Mouse (Mus musculus): ENCODE measurements around the gene Gm9195. TPM values are rescaled to one million over a fixed set of nuclear protein-coding genes. Genes with fewer than 3 reads are reported as not detected.

Gene Gm9195
- not detected in 2 replicates for polyA plus RNA-seq (2016; fragmentation: Nextera tagmentation; extraction: Ambion mirVana)

DNA sequence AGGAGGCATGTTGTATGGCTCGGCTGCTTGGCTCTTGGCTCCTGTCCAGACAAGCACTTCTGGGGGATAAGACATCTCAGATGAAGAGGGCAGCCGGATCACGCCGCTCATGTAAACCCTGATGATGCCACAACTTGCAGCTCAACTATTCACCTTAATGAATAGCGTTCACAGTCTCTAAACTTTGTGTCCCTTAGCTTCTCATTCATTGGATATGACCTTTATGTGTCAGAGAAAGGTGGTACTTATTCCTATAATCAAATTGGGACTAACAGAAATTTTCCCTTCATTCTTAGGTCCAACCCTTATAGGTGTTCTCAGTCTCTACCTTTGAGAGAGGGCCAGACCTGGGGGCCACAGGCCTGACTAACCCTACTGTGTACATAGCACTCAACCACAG is at the start of gene Gm9195:
Gm9195 (minus strand) TSS at position 101 of the 400 bp plus-strand sequence.
- H3K4me1 ChIP-seq = no peaks in the 10 kb centered on the region
- H3K27ac ChIP-seq = no peak within 1 kb of the TSS
- H3K36me3 ChIP-seq (replicated peaks) = no peaks in the 10 kb centered on the region
- no peak within 1 kb of the TSS for H3K4me2 ChIP-seq
- no peak within 1 kb of the TSS for H3K4me3 ChIP-seq (replicated peaks)
- no peak within 1 kb of the TSS for H3K9ac ChIP-seq
- WGBS = 79% methylated on average over 5 of the region's 5 CpGs
- no peaks in the 10 kb centered on the region for H3K9me3 ChIP-seq
- no peaks in the 10 kb centered on the region for H3K27me3 ChIP-seq
- ATAC-seq (ENCODE audit: low FRiP score) = no peak

DNA sequence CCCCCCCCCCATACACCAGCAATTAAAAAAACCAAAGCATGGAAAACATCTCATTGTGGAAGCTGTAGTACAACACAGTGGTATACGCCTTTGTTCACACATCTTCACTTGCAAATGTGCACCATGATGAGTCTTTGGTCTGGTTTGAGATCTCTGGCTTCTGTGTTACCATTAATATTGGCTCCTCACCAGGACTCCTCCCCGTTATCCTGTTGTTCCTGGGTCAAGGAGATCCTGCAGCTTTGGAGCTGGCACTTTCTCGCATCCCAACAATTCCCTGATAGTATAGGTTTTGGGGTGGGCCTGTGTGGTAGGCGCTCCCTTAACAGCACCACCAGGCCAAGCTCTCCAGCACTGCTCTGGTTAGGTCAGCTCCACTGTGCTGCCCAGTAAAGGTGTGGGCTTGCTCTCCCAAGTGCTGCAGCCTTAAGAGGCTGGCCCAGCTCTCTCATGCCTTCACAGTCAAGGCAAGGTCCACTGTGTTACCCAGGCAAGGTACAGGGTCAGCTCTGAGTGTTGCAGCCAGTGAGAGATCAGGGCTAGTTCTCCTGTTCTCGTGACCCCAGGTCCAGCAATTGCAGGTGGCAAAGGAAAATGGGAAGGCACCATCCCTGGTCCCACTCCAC is 44.9 kb upstream of the Gm9195 start:
- Histone ChIP-seq H3K4me2 (no peak overlapping the region), H3K9ac (no peak overlapping the region), H3K9me3 (no peaks in the 10 kb centered on the region), H3K4me1 (peaks cover 9% of the 10 kb centered on the region; the same call in 1 of the 2 replicates), H3K4me3 (replicated peaks) (no peak overlapping the region), H3K36me3 (replicated peaks) (peaks cover 24% of the 10 kb centered on the region), H3K27me3 (peaks cover 18% of the 10 kb centered on the region), H3K27ac (no peak overlapping the region)
- ATAC-seq (ENCODE audit: low FRiP score) = no peak
- 86% methylated on average over 5 of the region's 5 CpGs for WGBS

DNA sequence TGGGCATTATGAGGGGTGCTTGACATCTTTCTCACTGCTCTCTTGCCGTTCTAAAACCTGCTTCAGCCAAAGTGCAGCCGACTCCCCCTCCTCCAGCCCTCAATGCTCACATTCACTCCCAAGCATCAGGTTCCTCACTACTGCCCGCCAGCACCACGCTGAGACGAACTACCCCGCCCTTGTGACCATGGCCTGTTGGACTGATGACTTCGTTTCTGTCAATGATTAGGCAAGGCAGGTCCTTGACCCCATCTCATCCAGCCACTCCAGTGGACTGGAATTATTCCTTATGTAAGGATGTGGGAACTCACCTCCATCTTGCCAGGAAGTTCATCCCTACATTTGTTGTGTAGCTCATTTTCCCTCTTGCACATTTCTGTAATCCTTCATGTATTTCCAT is 42.2 kb upstream of the Gm9195 start:
- WGBS = 83% methylated on average over 7 of the region's 7 CpGs
- H3K4me1 ChIP-seq = peaks cover 9% of the 10 kb centered on the region; the same call in 1 of the 2 replicates
- H3K4me2 ChIP-seq = no peak overlapping the region
- H3K36me3 ChIP-seq (replicated peaks) = 0 out of 2 replicates have a peak, but pooled peaks cover 5% of the 10 kb centered on the region
- no peak for ATAC-seq (ENCODE audit: low FRiP score)
- H3K4me3 ChIP-seq (replicated peaks) = no peak overlapping the region
- H3K27me3 ChIP-seq = peaks cover 38% of the 10 kb centered on the region
- no peaks in the 10 kb centered on the region for H3K9me3 ChIP-seq
- no peak overlapping the region for H3K27ac ChIP-seq
- H3K9ac ChIP-seq = no peak overlapping the region

DNA sequence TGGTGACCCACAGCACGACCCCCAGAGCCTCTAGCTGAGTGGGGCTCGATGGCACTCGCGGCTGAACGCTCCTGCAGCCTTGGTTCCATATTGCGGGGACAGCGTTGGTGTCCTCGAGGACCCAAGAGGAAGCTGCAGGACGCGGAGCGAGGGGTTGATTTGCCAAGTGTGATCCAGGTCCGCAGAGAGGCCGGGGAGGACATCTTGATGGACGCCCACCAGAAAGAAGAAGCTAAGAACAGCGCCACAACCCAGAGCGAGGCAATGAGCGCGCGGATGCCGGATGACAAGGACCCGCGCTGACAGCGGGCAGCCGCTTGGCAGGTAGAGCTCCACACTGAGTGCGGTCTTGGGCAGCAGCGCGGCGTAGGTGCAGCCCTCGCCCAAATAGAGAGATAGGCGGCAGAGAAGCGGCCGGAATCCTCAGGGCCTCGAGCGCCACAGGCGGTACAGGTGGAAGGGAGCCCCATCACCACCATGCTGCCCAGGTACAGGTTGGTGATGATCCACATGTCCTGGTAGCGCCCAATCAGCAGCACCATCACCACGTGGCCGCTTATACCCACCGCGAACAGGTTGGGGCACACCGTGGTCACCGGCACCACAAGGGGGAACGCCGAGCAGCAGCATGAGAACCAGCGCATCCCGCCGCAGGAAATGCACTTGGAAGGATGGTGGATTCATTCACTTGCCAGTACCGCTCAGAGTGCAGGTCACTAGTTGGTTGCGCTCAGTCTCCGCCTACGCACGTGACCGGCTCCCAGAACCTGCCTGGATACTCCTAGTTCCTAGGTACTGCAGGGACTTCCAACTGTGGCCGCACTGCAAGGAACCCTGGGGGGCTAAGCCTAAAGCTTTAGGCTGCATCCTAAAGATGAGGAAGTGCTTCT is 40.6 kb upstream of the Gm9195 start:
- peak overlapping the region; percentile 53 for H3K9ac ChIP-seq
- no peak overlapping the region for H3K27ac ChIP-seq
- no peaks in the 10 kb centered on the region for H3K9me3 ChIP-seq
- 0 out of 2 replicates have a peak, but pooled peaks cover 4% of the 10 kb centered on the region for H3K36me3 ChIP-seq (replicated peaks)
- peaks cover 9% of the 10 kb centered on the region; the same call in 1 of the 2 replicates for H3K4me1 ChIP-seq
- peaks cover 38% of the 10 kb centered on the region for H3K27me3 ChIP-seq
- peak; percentile 87 for ATAC-seq (ENCODE audit: low FRiP score)
- H3K4me3 ChIP-seq (replicated peaks) = peak overlapping the region; percentile 48
- peak overlapping the region; percentile 91 for H3K4me2 ChIP-seq
- 3% methylated on average over 54 of the region's 54 CpGs for WGBS

DNA sequence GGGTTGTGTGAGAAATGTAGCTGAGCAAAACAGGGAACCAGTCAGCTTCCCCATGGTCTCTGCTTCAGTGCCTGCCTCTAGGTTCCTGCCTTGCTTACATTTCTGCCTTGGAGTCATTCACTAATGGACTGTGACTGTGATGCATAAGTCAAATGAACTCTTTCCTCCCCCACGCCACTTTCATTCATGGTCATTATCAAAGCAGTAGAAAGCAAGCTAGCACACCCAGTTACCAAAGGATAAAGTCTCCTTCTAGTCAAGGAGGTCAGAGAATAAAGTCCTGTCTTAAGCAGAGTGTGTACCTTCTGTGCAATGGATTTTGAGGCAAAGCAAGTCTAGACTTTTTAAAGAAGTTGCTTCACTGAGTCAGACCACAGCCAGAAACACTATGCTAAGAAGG is 35.5 kb upstream of the Gm9195 start:
- H3K4me3 ChIP-seq (replicated peaks) = no peak overlapping the region
- 85% methylated on average over 1 of the region's 1 CpGs for WGBS
- ATAC-seq (ENCODE audit: low FRiP score) = no peak
- H3K4me1 ChIP-seq = peaks cover 6% of the 10 kb centered on the region; the same call in 1 of the 2 replicates
- H3K4me2 ChIP-seq = no peak overlapping the region
- no peaks in the 10 kb centered on the region for H3K36me3 ChIP-seq (replicated peaks)
- H3K27ac ChIP-seq = no peak overlapping the region
- H3K27me3 ChIP-seq = peaks cover 26% of the 10 kb centered on the region
- H3K9ac ChIP-seq = no peak overlapping the region
- no peaks in the 10 kb centered on the region for H3K9me3 ChIP-seq

DNA sequence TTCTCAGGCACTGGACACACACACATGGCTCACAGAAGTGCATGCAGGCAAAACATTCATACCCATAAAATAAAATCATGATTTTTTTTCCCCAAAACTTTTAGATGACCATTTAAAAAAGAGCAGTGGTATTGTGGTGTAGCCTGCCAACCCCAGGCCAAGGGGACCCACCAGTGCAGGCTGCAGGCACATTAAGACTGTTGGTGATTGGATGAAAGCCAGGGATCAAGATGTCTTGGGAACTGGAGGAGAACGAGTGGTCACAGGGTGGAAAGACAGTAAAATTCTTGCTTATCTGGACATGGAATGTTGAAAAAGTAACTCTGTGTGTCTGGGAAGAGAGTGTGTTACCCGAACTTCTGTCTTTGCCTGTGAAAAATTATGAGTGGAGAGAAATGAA is 27.9 kb upstream of the Gm9195 start:
- H3K4me3 ChIP-seq (replicated peaks) = no peak overlapping the region
- no peaks in the 10 kb centered on the region for H3K4me1 ChIP-seq
- H3K36me3 ChIP-seq (replicated peaks) = no peaks in the 10 kb centered on the region
- 69% methylated on average over 2 of the region's 2 CpGs for WGBS
- no peak overlapping the region for H3K4me2 ChIP-seq
- H3K27ac ChIP-seq = no peak overlapping the region
- no peak overlapping the region for H3K9ac ChIP-seq
- no peaks in the 10 kb centered on the region for H3K9me3 ChIP-seq
- no peak for ATAC-seq (ENCODE audit: low FRiP score)
- no peaks in the 10 kb centered on the region for H3K27me3 ChIP-seq

DNA sequence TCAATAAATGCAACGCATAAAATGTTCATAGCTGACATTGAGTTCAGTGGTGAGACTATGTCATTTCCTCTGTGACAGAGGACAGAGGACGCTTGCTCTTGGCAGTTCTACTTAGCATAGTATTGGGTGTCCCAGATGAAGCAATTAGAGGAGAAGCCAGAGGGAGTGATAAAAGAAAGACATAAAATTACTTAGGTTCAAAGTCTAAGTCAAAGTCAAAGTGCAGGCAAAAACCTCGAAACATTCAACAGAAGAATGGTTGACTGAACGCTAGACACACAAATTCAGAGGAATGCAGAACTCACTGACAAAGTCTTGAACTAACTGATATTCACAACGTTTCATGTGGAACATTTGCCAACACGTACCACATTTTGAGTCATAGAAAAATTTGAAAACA is 27.1 kb upstream of the Gm9195 start:
- Histone ChIP-seq H3K9ac (no peak overlapping the region), H3K27ac (no peak overlapping the region), H3K27me3 (no peaks in the 10 kb centered on the region), H3K4me1 (no peaks in the 10 kb centered on the region), H3K4me2 (no peak overlapping the region), H3K4me3 (replicated peaks) (no peak overlapping the region), H3K36me3 (replicated peaks) (no peaks in the 10 kb centered on the region), H3K9me3 (no peaks in the 10 kb centered on the region)
- ATAC-seq (ENCODE audit: low FRiP score) = no peak
- WGBS = 83% methylated on average over 6 of the region's 6 CpGs

DNA sequence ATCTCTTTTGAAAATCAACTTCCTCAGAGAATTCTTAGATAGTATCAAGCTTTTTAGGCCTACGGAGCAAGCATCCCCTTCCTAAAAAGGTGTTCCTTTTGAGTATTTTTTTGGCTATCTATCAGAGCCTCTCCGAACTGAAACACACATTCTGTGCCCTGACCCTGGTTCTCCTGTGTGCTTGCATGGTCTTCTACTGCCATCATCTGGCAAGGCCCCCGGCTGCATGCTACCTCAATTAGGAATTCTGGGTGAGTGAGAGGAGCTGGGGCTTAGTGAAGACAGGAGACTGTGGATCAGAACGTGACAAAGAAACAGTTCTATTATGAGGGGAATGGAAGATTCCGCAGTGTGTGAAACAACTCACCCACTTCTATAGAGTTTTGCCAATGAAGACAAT is 24.7 kb upstream of the Gm9195 start:
- Histone ChIP-seq H3K4me3 (replicated peaks) (no peak overlapping the region), H3K36me3 (replicated peaks) (no peaks in the 10 kb centered on the region), H3K9ac (no peak overlapping the region), H3K4me2 (no peak overlapping the region), H3K9me3 (no peaks in the 10 kb centered on the region), H3K27ac (no peak overlapping the region), H3K4me1 (no peaks in the 10 kb centered on the region), H3K27me3 (no peaks in the 10 kb centered on the region)
- WGBS = 20% methylated on average over 5 of the region's 5 CpGs
- ATAC-seq (ENCODE audit: low FRiP score) = no peak

DNA sequence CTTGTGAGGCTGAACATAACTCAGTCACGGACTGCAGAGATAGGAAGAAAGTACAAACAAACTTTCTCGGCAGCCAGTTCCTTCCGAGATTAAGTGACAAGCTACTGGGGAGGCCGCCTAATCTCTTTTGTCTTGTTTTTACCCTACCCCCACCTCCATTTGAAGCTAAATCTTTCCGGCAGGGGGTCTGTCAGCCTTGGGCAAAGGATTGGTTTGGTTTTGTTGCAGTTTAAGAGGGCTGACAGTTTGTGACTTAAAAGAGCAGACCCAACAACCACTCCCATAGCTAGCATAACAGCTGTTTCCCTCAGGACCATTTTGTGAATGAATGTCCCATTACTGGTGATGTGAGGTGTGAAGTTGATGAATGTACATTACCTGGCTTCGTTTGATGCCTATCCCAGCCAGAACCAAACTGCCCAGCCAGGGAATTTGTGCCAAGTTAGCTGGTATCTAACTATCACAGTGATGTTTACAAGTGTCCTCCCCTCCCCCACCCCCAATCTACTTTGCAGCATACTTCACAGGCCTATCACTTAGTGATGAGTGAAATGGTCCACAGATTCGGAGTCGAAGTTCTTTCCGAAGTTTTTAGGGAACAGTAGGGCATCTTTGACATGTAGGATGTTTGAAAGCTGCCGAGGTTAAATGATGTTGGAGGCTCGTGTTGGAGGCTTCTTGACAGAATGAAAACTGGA is 15.2 kb upstream of the Gm9195 start:
- no peak for ATAC-seq (ENCODE audit: low FRiP score)
- H3K4me3 ChIP-seq (replicated peaks) = peak overlapping the region; percentile 22
- 13% methylated on average over 11 of the region's 11 CpGs for WGBS
- H3K9me3 ChIP-seq = no peaks in the 10 kb centered on the region
- no peaks in the 10 kb centered on the region for H3K27me3 ChIP-seq
- H3K27ac ChIP-seq = no peak overlapping the region
- H3K36me3 ChIP-seq (replicated peaks) = no peaks in the 10 kb centered on the region
- peak overlapping the region; percentile 34; the same call in 1 of the 2 replicates for H3K9ac ChIP-seq
- H3K4me2 ChIP-seq = peak overlapping the region; percentile 49
- peaks cover 11% of the 10 kb centered on the region for H3K4me1 ChIP-seq

DNA sequence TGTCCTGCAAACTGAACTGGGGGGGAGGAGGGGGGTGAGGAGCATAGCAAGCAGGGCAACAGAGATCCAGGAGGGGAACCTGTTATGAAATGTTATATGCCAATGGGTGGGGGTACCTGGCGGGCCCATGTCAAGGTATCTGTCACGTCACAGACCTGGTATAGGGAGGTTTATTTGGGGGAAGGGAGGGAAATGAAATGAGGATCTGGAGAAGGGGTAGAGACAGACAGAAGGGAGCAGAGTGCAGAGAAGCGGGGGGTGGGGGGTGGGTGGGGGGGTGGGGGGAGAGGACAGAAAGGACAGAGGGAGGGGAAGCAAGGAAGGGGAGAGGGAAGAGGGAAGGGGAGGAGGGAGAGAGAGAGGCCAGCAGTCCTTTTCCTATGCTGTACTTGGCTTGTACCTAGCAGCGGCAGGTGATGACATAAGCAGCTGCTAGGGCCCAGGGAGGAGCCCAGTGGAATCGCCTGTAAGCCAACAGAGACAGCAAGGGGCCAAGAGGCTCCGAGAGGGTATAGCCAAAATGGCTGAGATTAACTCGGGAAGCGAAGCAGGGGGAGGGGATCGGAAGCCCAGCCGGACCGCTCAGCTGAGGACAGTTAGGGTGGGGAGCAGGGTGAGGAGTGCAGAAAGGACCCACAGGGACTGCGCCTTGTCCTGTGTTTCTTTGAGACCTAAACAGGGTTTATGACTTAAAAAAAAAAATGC is 14.5 kb upstream of the Gm9195 start:
- Histone ChIP-seq H3K4me2 (peak overlapping the region; percentile 49), H3K9ac (peak overlapping the region; percentile 34; the same call in 1 of the 2 replicates), H3K4me1 (peaks cover 11% of the 10 kb centered on the region), H3K27ac (no peak overlapping the region), H3K4me3 (replicated peaks) (peak overlapping the region; percentile 22), H3K27me3 (no peaks in the 10 kb centered on the region), H3K36me3 (replicated peaks) (no peaks in the 10 kb centered on the region), H3K9me3 (no peaks in the 10 kb centered on the region)
- WGBS = 9% methylated on average over 12 of the region's 12 CpGs
- peak; percentile 41; the same call in 1 of the 2 replicates for ATAC-seq (ENCODE audit: low FRiP score)

DNA sequence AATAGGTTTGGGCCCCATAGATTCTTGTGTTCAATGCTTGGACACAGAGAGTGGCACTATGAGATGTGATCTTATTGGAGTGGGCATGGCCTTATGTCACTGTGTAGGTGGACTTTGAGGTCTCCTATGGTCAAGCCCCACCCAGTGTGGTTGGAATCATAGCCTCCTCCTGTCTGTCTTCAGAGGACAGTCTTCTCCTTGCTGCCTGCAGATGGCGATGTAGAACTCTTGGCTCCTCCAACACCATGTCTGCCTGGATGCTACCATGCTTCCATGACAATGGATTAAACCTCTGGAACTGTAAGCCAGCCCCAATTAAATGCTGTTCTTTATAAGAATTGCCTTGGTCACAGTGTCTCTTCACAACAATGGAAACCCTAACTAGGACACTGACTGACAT is 13.3 kb upstream of the Gm9195 start:
- 77% methylated on average over 1 of the region's 1 CpGs for WGBS
- H3K4me2 ChIP-seq = no peak overlapping the region
- no peak for ATAC-seq (ENCODE audit: low FRiP score)
- H3K4me3 ChIP-seq (replicated peaks) = no peak overlapping the region
- no peak overlapping the region for H3K27ac ChIP-seq
- peaks cover 11% of the 10 kb centered on the region for H3K4me1 ChIP-seq
- no peaks in the 10 kb centered on the region for H3K36me3 ChIP-seq (replicated peaks)
- no peaks in the 10 kb centered on the region for H3K9me3 ChIP-seq
- H3K9ac ChIP-seq = no peak overlapping the region
- H3K27me3 ChIP-seq = no peaks in the 10 kb centered on the region

DNA sequence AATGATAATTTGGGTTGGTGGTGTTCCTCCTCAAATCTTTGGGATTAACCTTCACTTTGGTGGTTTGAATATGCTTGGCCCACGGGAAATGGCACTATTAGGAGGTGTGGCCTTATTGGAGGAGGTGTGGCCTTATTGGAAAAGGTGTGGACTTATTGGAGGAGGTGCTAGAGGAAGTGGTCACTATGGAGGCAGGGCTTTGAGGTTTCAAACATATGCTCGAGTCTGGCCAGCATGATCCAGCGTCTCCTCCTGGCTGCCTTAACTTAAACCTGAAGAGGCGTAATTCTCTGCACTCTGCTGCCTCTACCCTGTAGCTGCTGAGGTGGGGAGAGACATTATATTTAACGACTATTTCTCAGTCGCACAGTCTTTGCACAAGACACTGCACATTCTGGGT is 11.6 kb upstream of the Gm9195 start:
- Histone ChIP-seq H3K9me3 (no peaks in the 10 kb centered on the region), H3K4me3 (replicated peaks) (no peak overlapping the region), H3K9ac (no peak overlapping the region), H3K4me1 (peaks cover 11% of the 10 kb centered on the region), H3K36me3 (replicated peaks) (no peaks in the 10 kb centered on the region), H3K27ac (no peak overlapping the region), H3K27me3 (no peaks in the 10 kb centered on the region), H3K4me2 (no peak overlapping the region)
- ATAC-seq (ENCODE audit: low FRiP score) = no peak
- WGBS = 41% methylated on average over 6 of the region's 6 CpGs

Data from forebrain, embryonic 12.5 days (tissue).